Mouse (Mus musculus) left cerebral cortex, adult 2 months (tissue): ENCODE measurements around the gene Pigk. TPM values are rescaled to one million over a fixed set of nuclear protein-coding genes. Genes with fewer than 3 reads are reported as not detected.

Experiments
- DNase-seq, 2 experiments: peaks; one replicate each; pipeline ENCODE4 v3.0.0; 2021 to 2022; ENCODE audit warnings: low spot score in 2 of 2, mixed read lengths in 1 of 2; ENCODE audit errors: extremely low spot score in 1 of 2
- H3K27ac ChIP-seq: fragments of 200-600 bp; 2 replicates; pipeline ENCODE4 v1.8.1; 2022
- H3K4me3 ChIP-seq: fragments of 200-600 bp; 2 replicates; pipeline ENCODE4 v1.8.1; 2022
- CTCF ChIP-seq: fragments of 200-600 bp; IDR thresholded peaks from 2 replicates; pipeline ENCODE4 v1.8.1; 2022; ENCODE audit warnings: antibody characterized with exemption, mild to moderate bottlenecking, moderate library complexity
- intact Hi-C: fragments of 180-260 bp; cut with DNase I; formaldehyde crosslinking; loops from one replicate; pipeline ENCODE4 v1.15.1; 2025
- total RNA-seq, 2 experiments: library from RNA; stranded (reverse); gene quantifications; 2 replicates each; pipeline ENCODE4 v1.2.3; 2021

Gene Pigk
- total RNA-seq, 2 experiments from 2014 or later: 49.8 to 51.9 TPM

- no peak overlapping the region for H3K4me3 ChIP-seq
- no peak overlapping the region for H3K27ac ChIP-seq
- no peak for DNase-seq
- intact Hi-C loops: loop anchor here (5.0 kb wide), 1 partner anchor 86 kb away; no protein-coding TSS in a partner anchor
- TF ChIP-seq CTCF: no peak
These were observed 199.7 kb downstream of the Pigk start for GRCm38 (mm10) chr3:152913625-152914024.

- intact Hi-C loops: loop anchor here (5.0 kb wide), 1 partner anchor 87 kb away; no protein-coding TSS in a partner anchor
- Histone ChIP-seq H3K4me3 (no peak overlapping the region), H3K27ac (no peak overlapping the region)
- no peak for DNase-seq
- TF ChIP-seq CTCF: no peak
These were observed 200.5 kb downstream of the Pigk start for GRCm38 (mm10) chr3:152914376-152914775.

GRCm38 (mm10) chr3:152917579-152917978, 203.7 kb downstream of the Pigk start:
- TF ChIP-seq CTCF: no peak
- H3K4me3 ChIP-seq: no peak overlapping the region
- no peak overlapping the region for H3K27ac ChIP-seq
- intact Hi-C loops: no loop called here
- no peak for DNase-seq

- H3K27ac ChIP-seq: no peak overlapping the region
- H3K4me3 ChIP-seq: no peak overlapping the region
- TF ChIP-seq CTCF: no peak
- intact Hi-C loops: no loop called here
- no peak for DNase-seq
These were observed 205.2 kb downstream of the Pigk start for GRCm38 (mm10) chr3:152919101-152919500.

- intact Hi-C loops: no loop called here
- no peak for DNase-seq
- no peak overlapping the region for H3K4me3 ChIP-seq
- no peak overlapping the region; the same call in 1 of the 2 replicates for H3K27ac ChIP-seq
- TF ChIP-seq CTCF: no peak
These were observed 206.5 kb downstream of the Pigk start for GRCm38 (mm10) chr3:152920365-152920764.

GRCm38 (mm10) chr3:152923530-152923929, 209.6 kb downstream of the Pigk start:
- Histone ChIP-seq H3K27ac (no peak overlapping the region), H3K4me3 (no peak overlapping the region)
- no peak for DNase-seq
- TF ChIP-seq CTCF: no peak
- intact Hi-C loops: no loop called here

GRCm38 (mm10) chr3:152925364-152925763, 211.5 kb downstream of the Pigk start:
- no peak overlapping the region for H3K27ac ChIP-seq
- DNase-seq: no peak

GRCm38 (mm10) chr3:152926166-152926565, 212.3 kb downstream of the Pigk start:
- Histone ChIP-seq H3K4me3 (no peak overlapping the region), H3K27ac (no peak overlapping the region)
- no peak for TF ChIP-seq CTCF
- DNase-seq: no peak
- intact Hi-C loops: no loop called here

More at GRCm38 (mm10) chr3:152925364-152925763, 211.5 kb downstream of the Pigk start:
- no peak overlapping the region for H3K4me3 ChIP-seq
- TF ChIP-seq CTCF: no peak
- intact Hi-C loops: no loop called here

GRCm38 (mm10) chr3:152928287-152928975, 214.5 kb downstream of the Pigk start:
- no peak for TF ChIP-seq CTCF
- no peak for DNase-seq
- intact Hi-C loops: no loop called here
- Histone ChIP-seq H3K27ac (no peak overlapping the region), H3K4me3 (no peak overlapping the region)

GRCm38 (mm10) chr3:152929256-152929787, 215.4 kb downstream of the Pigk start:
- intact Hi-C loops: no loop called here
- no peak overlapping the region for H3K27ac ChIP-seq
- H3K4me3 ChIP-seq: no peak overlapping the region
- TF ChIP-seq CTCF: no peak
- DNase-seq: no peak

- TF ChIP-seq CTCF: no peak
- Histone ChIP-seq H3K4me3 (no peak overlapping the region), H3K27ac (no peak overlapping the region)
- DNase-seq: no peak
- intact Hi-C loops: no loop called here
These were observed 215.9 kb downstream of the Pigk start for GRCm38 (mm10) chr3:152929788-152930281.

GRCm38 (mm10) chr3:152931354-152931753, 217.5 kb downstream of the Pigk start:
- Histone ChIP-seq H3K4me3 (no peak overlapping the region), H3K27ac (no peak overlapping the region)
- no peak for DNase-seq
- TF ChIP-seq CTCF: no peak
- intact Hi-C loops: no loop called here

- DNase-seq: no peak
- Histone ChIP-seq H3K27ac (no peak overlapping the region), H3K4me3 (no peak overlapping the region)
- intact Hi-C loops: no loop called here
- TF ChIP-seq CTCF: no peak
These were observed 218.2 kb downstream of the Pigk start for GRCm38 (mm10) chr3:152932096-152932495.
